Mouse (Mus musculus) G1E (cell line): ENCODE results near the gene BC030870.

Source experiments
- CTCF ChIP-seq: IDR thresholded peaks from 2 replicates; pipeline ENCODE4 v1.5.1; 2012; ENCODE audit warnings: low read depth, low read length, inconsistent platforms, mixed read lengths
- GATA1 ChIP-seq: IDR thresholded peaks from 2 replicates; pipeline ENCODE4 v1.6.1; 2012; ENCODE audit warnings: borderline replicate concordance, low read length, inconsistent platforms, mixed read lengths
- GATA2 ChIP-seq: IDR thresholded peaks from 2 replicates; pipeline ENCODE4 v1.6.1; 2012; ENCODE audit warnings: low read depth, low read length, inconsistent platforms, borderline replicate concordance
- TAL1 ChIP-seq: conservative IDR thresholded peaks from 2 replicates; pipeline ENCODE4 v1.6.1; 2012; ENCODE audit warnings: low read depth, low read length, inconsistent platforms, mixed read lengths

- TF ChIP-seq CTCF = no peak
- no peak for TF ChIP-seq TAL1
- no peak for TF ChIP-seq GATA1
- TF ChIP-seq GATA2 = no peak
These were observed 58.4 kb downstream of the BC030870 start for GRCm38 (mm10) chr8:65070996-65071395.
